Mouse (Mus musculus) cerebellum, adult 2 months (tissue): ENCODE data around the gene Ubald1.

ENCODE experiments used
- CTCF ChIP-seq: fragments of 200-500 bp; IDR thresholded peaks from 2 replicates; pipeline ENCODE4 v1.5.1; 2011; ENCODE audit warnings: low read depth, mild to moderate bottlenecking, control low read depth, low read length, moderate library complexity, borderline replicate concordance; ENCODE audit not compliant: insufficient read depth
- POLR2A ChIP-seq: fragments of 200-500 bp; IDR thresholded peaks from 2 replicates; pipeline ENCODE4 v1.6.1; 2011; ENCODE audit warnings: low read length, control low read depth, borderline replicate concordance; ENCODE audit not compliant: insufficient read depth

GRCm38 (mm10) chr16:4907972-4908371, 27.9 kb upstream of the Ubald1 start:
- TF ChIP-seq CTCF (no peak), POLR2A (no peak)
